Mouse (Mus musculus) MEL (cell line): Measurements from ENCODE around the gene Gm498. TPM values are rescaled to one million over a fixed set of nuclear protein-coding genes. Genes with fewer than 3 reads are reported as not detected.

Experiments used
- DNase-seq: peaks from one replicate; pipeline ENCODE4 v3.0.0; 2011; ENCODE audit warnings: low read depth, low spot score
- H3K27ac ChIP-seq: 2 replicates; pipeline ENCODE4 v1.5.1; 2012; ENCODE audit warnings: low read depth, mild to moderate bottlenecking, control low read depth, low read length, moderate library complexity; ENCODE audit not compliant: control insufficient read depth
- H3K27me3 ChIP-seq, 2 experiments: fragments of 150-350 bp in 1 of 2; sonication (generic) in 1 of 2; 2 replicates each; pipeline ENCODE4 v1.6.1; 2012; ENCODE audit warnings: low read length in 2 of 2, mild to moderate bottlenecking in 2 of 2, improper control_type of control experiment in 1 of 2, moderate library complexity in 1 of 2; ENCODE audit not compliant: insufficient read depth in 2 of 2, control insufficient read depth in 1 of 2
- H3K36me3 ChIP-seq, 2 experiments: 2 replicates each; pipeline ENCODE4 v1.6.1; 2012 to 2014; ENCODE audit warnings: low read length in 2 of 2, improper control_type of control experiment in 1 of 2, inconsistent platforms in 1 of 2, mild to moderate bottlenecking in 1 of 2; ENCODE audit not compliant: insufficient read depth in 2 of 2, control insufficient read depth in 1 of 2
- H3K4me1 ChIP-seq, 2 experiments: fragments of 150-350 bp in 1 of 2; sonication (generic) in 1 of 2; 2 replicates each; pipeline ENCODE4 v1.6.1; 2012; ENCODE audit warnings: low read length in 2 of 2, improper control_type of control experiment in 1 of 2, mild to moderate bottlenecking in 1 of 2; ENCODE audit not compliant: insufficient read depth in 2 of 2, control insufficient read depth in 1 of 2
- H3K4me3 ChIP-seq, 2 experiments: fragments of 150-350 bp in 1 of 2; sonication (generic) in 1 of 2; 2 replicates each; pipeline ENCODE4 v1.5.1; 2012; ENCODE audit warnings: low read depth in 2 of 2, low read length in 2 of 2, mild to moderate bottlenecking in 2 of 2, moderate library complexity in 2 of 2, control low read depth in 1 of 2, improper control_type of control experiment in 1 of 2; ENCODE audit not compliant: control insufficient read depth in 1 of 2, insufficient read depth in 1 of 2
- H3K79me2 ChIP-seq: 2 replicates; pipeline ENCODE4 v1.6.1; 2012; ENCODE audit warnings: mild to moderate bottlenecking, low read length, moderate library complexity; ENCODE audit not compliant: control insufficient read depth, poor library complexity, insufficient read depth
- H3K9ac ChIP-seq: 2 replicates; pipeline ENCODE4 v1.6.1; 2012; ENCODE audit warnings: low read depth, mild to moderate bottlenecking, control low read depth, low read length, moderate library complexity; ENCODE audit not compliant: control insufficient read depth, poor library complexity, severe bottlenecking
- H3K9me3 ChIP-seq: fragments of 150-350 bp; sonication (generic); replicated peaks from 2 replicates; pipeline ENCODE4 v1.6.1; 2012; ENCODE audit warnings: mild to moderate bottlenecking, low read length, improper control_type of control experiment, moderate library complexity; ENCODE audit not compliant: insufficient read depth
- BHLHE40 ChIP-seq: IDR thresholded peaks from 2 replicates; pipeline ENCODE4 v1.6.1; 2012; ENCODE audit warnings: low read depth, mild to moderate bottlenecking, inconsistent platforms, low read length, improper control_type of control experiment, borderline replicate concordance
- CHD2 ChIP-seq: IDR thresholded peaks from 2 replicates; pipeline ENCODE4 v1.6.1; 2011; ENCODE audit warnings: low read length, improper control_type of control experiment
- E2F4 ChIP-seq: IDR thresholded peaks from 2 replicates; pipeline ENCODE4 v1.6.1; 2011; ENCODE audit warnings: low read depth, low read length, improper control_type of control experiment, borderline replicate concordance
- ELF1 ChIP-seq: IDR thresholded peaks from 2 replicates; pipeline ENCODE4 v1.6.1; 2014; ENCODE audit warnings: low read depth, mild to moderate bottlenecking, inconsistent platforms, low read length, improper control_type of control experiment, moderate library complexity
- EP300 ChIP-seq, 2 experiments: IDR thresholded peaks; 2 replicates each; pipeline ENCODE4 v1.6.1; 2011; ENCODE audit warnings: improper control_type of control experiment in 2 of 2, low read length in 2 of 2, low read depth in 1 of 2, mild to moderate bottlenecking in 1 of 2
- ETS1 ChIP-seq: IDR thresholded peaks from 2 replicates; pipeline ENCODE4 v1.6.1; 2012; ENCODE audit warnings: low read depth, mild to moderate bottlenecking, inconsistent platforms, low read length, improper control_type of control experiment, moderate library complexity
- GATA1 ChIP-seq: IDR thresholded peaks from 2 replicates; pipeline ENCODE4 v1.6.1; 2011; ENCODE audit warnings: low read depth, low read length, improper control_type of control experiment
- JUND ChIP-seq: IDR thresholded peaks from 2 replicates; pipeline ENCODE4 v1.6.1; 2011; ENCODE audit warnings: low read depth, mild to moderate bottlenecking, improper control_type of control experiment, low read length
- MAFK ChIP-seq: IDR thresholded peaks from 2 replicates; pipeline ENCODE4 v1.6.1; 2011; ENCODE audit warnings: low read depth, mild to moderate bottlenecking, low read length, improper control_type of control experiment, borderline replicate concordance
- MAZ ChIP-seq: IDR thresholded peaks from 2 replicates; pipeline ENCODE4 v1.6.1; 2012; ENCODE audit warnings: low read depth, mild to moderate bottlenecking, inconsistent platforms, low read length, improper control_type of control experiment
- MEF2A ChIP-seq: IDR thresholded peaks from 2 replicates; pipeline ENCODE4 v1.6.1; 2014; ENCODE audit warnings: low read depth, mild to moderate bottlenecking, inconsistent platforms, low read length, improper control_type of control experiment; ENCODE audit not compliant: poor library complexity, insufficient replicate concordance, severe bottlenecking; ENCODE audit errors: extremely low read depth
- MXI1 ChIP-seq: IDR thresholded peaks from 2 replicates; pipeline ENCODE4 v1.6.1; 2011; ENCODE audit warnings: mild to moderate bottlenecking, low read depth, low read length, improper control_type of control experiment
- MYC ChIP-seq: IDR thresholded peaks from 2 replicates; pipeline ENCODE4 v1.6.1; 2011; ENCODE audit warnings: low read depth, mild to moderate bottlenecking, low read length, improper control_type of control experiment, moderate library complexity
- NELFE ChIP-seq: IDR thresholded peaks from 2 replicates; pipeline ENCODE4 v1.6.1; 2011; ENCODE audit warnings: low read depth, low read length, improper control_type of control experiment
- POLR2A ChIP-seq, 2 experiments: IDR thresholded peaks; 2 replicates each; pipeline ENCODE4 v1.6.1; 2011 to 2012; ENCODE audit warnings: low read length in 2 of 2, mild to moderate bottlenecking in 2 of 2, control low read depth in 1 of 2, improper control_type of control experiment in 1 of 2, low read depth in 1 of 2, moderate library complexity in 1 of 2; ENCODE audit not compliant: control insufficient read depth in 1 of 2, insufficient read depth in 1 of 2, poor library complexity in 1 of 2
- RAD21 ChIP-seq: IDR thresholded peaks from 2 replicates; pipeline ENCODE4 v1.6.1; 2011; ENCODE audit warnings: mild to moderate bottlenecking, low read depth, low read length, improper control_type of control experiment
- USF2 ChIP-seq, 2 experiments: IDR thresholded peaks; 2 replicates each; pipeline ENCODE4 v1.6.1; 2011 to 2012; ENCODE audit warnings: improper control_type of control experiment in 2 of 2, low read length in 2 of 2, borderline replicate concordance in 1 of 2, inconsistent platforms in 1 of 2, low read depth in 1 of 2, mild to moderate bottlenecking in 1 of 2; ENCODE audit not compliant: insufficient read depth in 1 of 2
- ZC3H11A ChIP-seq: IDR thresholded peaks from 2 replicates; pipeline ENCODE4 v1.6.1; 2012; ENCODE audit warnings: low read depth, mild to moderate bottlenecking, inconsistent platforms, low read length, improper control_type of control experiment
- ZNF384 ChIP-seq: IDR thresholded peaks from 2 replicates; pipeline ENCODE4 v1.6.1; 2012; ENCODE audit warnings: low read depth, mild to moderate bottlenecking, inconsistent platforms, low read length, improper control_type of control experiment
- polyA plus RNA-seq, 2 experiments: library from polyadenylated mRNA; stranded (reverse) in 1 of 2; unstranded in 1 of 2; fragments of >175 nt in 1 of 2; fragments of >200 nt in 1 of 2; gene quantifications; 2 replicates each; pipeline versions ENCODE4 v1.2.1 to v1.2.4; 2012; ENCODE audit warnings: low replicate concordance in 2 of 2, low read depth in 1 of 2; ENCODE audit not compliant: insufficient read length in 2 of 2, insufficient read depth in 1 of 2, missing spikeins in 1 of 2
- total RNA-seq: library from RNA; depleted of rRNA; stranded (reverse); fragments of 300-350 nt; gene quantifications from 2 replicates; pipeline ENCODE4 v1.2.3, GENCODE M21; 2012

The Gm498 gene
- total and polyA plus RNA-seq, 3 experiments: not detected

GRCm38 (mm10) chr7:143834316-143834715, 32.3 kb upstream of the Gm498 start:
- TF ChIP-seq BHLHE40: no peak
- no peak for TF ChIP-seq USF2 (IDR thresholded peaks at IDR 0.05; ENCODE audit: borderline replicate concordance in 1 of 2, insufficient read depth in 1 of 2, low read depth in 1 of 2, low read length in 2 of 2)
- TF ChIP-seq CHD2: no peak
- no peak for TF ChIP-seq ZNF384
- no peak for TF ChIP-seq GATA1
- TF ChIP-seq MEF2A: no peak
- no peak for TF ChIP-seq ETS1
- no peak for TF ChIP-seq MYC
- Histone ChIP-seq H3K27me3 (no peaks in the 10 kb centered on the region), H3K27ac (no peak overlapping the region), H3K4me3 (no peak overlapping the region), H3K9ac (no peak overlapping the region), H3K4me1 (peaks cover 0 to 4% of the 10 kb centered on the region in 2 experiments; a peak in 3 of 4 replicates), H3K36me3 (peaks cover 0 to 3% of the 10 kb centered on the region in 2 experiments; a peak in 2 of 4 replicates), H3K79me2 (peaks cover 4% of the 10 kb centered on the region; the same call in 1 of the 2 replicates), H3K9me3 (no peaks in the 10 kb centered on the region)
- DNase-seq: no peak

GRCm38 (mm10) chr7:143834972-143835371, 31.7 kb upstream of the Gm498 start:
- TF ChIP-seq GATA1 (no peak), ELF1 (no peak), ZNF384 (no peak), E2F4 (no peak), BHLHE40 (no peak), NELFE (no peak), RAD21 (no peak), JUND (no peak), ZC3H11A (no peak), POLR2A (IDR thresholded peaks at IDR 0.05; ENCODE audit: control insufficient read depth in 1 of 2, insufficient read depth in 1 of 2, low read depth in 1 of 2, low read length in 2 of 2, poor library complexity in 1 of 2) (no peak), EP300 (IDR thresholded peaks at IDR 0.05; ENCODE audit: low read depth in 1 of 2, low read length in 2 of 2) (no peak), MAFK (no peak), MXI1 (no peak), MAZ (no peak)
- TF ChIP-seq, all 39 proteins: peak for 0
- DNase-seq: no peak
- no peak overlapping the region for H3K4me3 ChIP-seq
- H3K27me3 ChIP-seq: no peaks in the 10 kb centered on the region
- H3K79me2 ChIP-seq: peaks cover 4% of the 10 kb centered on the region; the same call in 1 of the 2 replicates
- no peaks in the 10 kb centered on the region for H3K9me3 ChIP-seq
- H3K9ac ChIP-seq: no peak overlapping the region
- peaks cover 0 to 3% of the 10 kb centered on the region in 2 experiments; a peak in 2 of 4 replicates for H3K36me3 ChIP-seq
- peaks cover 0 to 4% of the 10 kb centered on the region in 2 experiments; a peak in 2 of 4 replicates for H3K4me1 ChIP-seq
- H3K27ac ChIP-seq: no peak overlapping the region
